Mouse (Mus musculus) liver, embryonic 14.5 days (tissue): ENCODE results near the gene Ncor1. TPM values are rescaled to one million over a fixed set of nuclear protein-coding genes. Genes with fewer than 3 reads are reported as not detected.
"Not testable (repeated sequence)": the region's sequence is repeated elsewhere in the genome, so short reads cannot be mapped to it uniquely, and the experiment has no call there.

ENCODE experiments used
- ATAC-seq: fragments of 200-750 bp; cut with Nextera tagmentation; 2 replicates; pipeline ENCODE4 v1.8.0; 2017; ENCODE audit warnings: moderate number of reproducible peaks, mild to moderate bottlenecking, moderate library complexity; ENCODE audit not compliant: insufficient read depth
- DNase-seq, 3 experiments: peaks; one replicate each; pipeline ENCODE4 v3.0.0-alpha.2; 2012 to 2013; ENCODE audit warnings: low read depth in 3 of 3, low spot score in 3 of 3
- H3K27ac ChIP-seq: fragments of 300-500 bp; sonication (generic); 2 replicates; pipeline ENCODE4 v1.5.1; 2014; ENCODE audit warnings: moderate library complexity, mild to moderate bottlenecking, control low read depth, inconsistent platforms
- H3K27me3 ChIP-seq: fragments of 300-500 bp; sonication (generic); 2 replicates; pipeline ENCODE4 v1.6.1; 2014; ENCODE audit warnings: mild to moderate bottlenecking, low read length, moderate library complexity; ENCODE audit not compliant: control insufficient read depth, insufficient read depth
- H3K36me3 ChIP-seq: fragments of 300-500 bp; sonication (generic); replicated peaks from 2 replicates; pipeline ENCODE4 v1.6.1; 2014; ENCODE audit warnings: low read depth; ENCODE audit not compliant: control insufficient read depth, insufficient read depth
- H3K4me1 ChIP-seq, 2 experiments: fragments of 200-500 bp in 1 of 2; fragments of 300-500 bp in 1 of 2; sonication (generic) in 1 of 2; replicated peaks; 2 replicates each; pipeline ENCODE4 v1.6.1; 2012 to 2014; ENCODE audit warnings: antibody characterized with exemption in 1 of 2, inconsistent platforms in 1 of 2, low read length in 1 of 2; ENCODE audit not compliant: control insufficient read depth in 2 of 2, insufficient read depth in 2 of 2
- H3K4me2 ChIP-seq: fragments of 300-500 bp; sonication (generic); 2 replicates; pipeline ENCODE4 v1.6.1; 2014; ENCODE audit warnings: low read depth, mild to moderate bottlenecking, control low read depth, moderate library complexity
- H3K4me3 ChIP-seq, 2 experiments: fragments of 200-500 bp in 1 of 2; fragments of 300-500 bp in 1 of 2; sonication (generic) in 1 of 2; 2 replicates each; pipeline ENCODE4 v1.5.1; 2012 to 2014; ENCODE audit warnings: low read depth in 2 of 2, low read length in 2 of 2, mild to moderate bottlenecking in 2 of 2, control low read depth in 1 of 2, inconsistent platforms in 1 of 2, moderate library complexity in 1 of 2; ENCODE audit not compliant: insufficient read depth in 1 of 2
- H3K9ac ChIP-seq: fragments of 300-500 bp; sonication (generic); replicated peaks from 2 replicates; pipeline ENCODE4 v1.6.1; 2014; ENCODE audit warnings: mild to moderate bottlenecking, control low read depth, moderate library complexity
- H3K9me3 ChIP-seq: fragments of 300-500 bp; sonication (generic); 2 replicates; pipeline ENCODE4 v1.6.1; 2016; ENCODE audit warnings: low read length, mixed read lengths; ENCODE audit not compliant: control insufficient read depth
- CTCF ChIP-seq: IDR thresholded peaks from 2 replicates; pipeline ENCODE4 v1.5.1; 2016; ENCODE audit warnings: antibody characterized with exemption, low read depth, control low read depth
- EP300 ChIP-seq: IDR thresholded peaks from 2 replicates; pipeline ENCODE4 v1.6.1; 2016; ENCODE audit warnings: antibody characterized with exemption, low read depth
- WGBS: fragments of 180-500 bp; shearing (Covaris S2); extraction: QIAGEN DNeasy Blood & Tissue Kit; methylation state at CpG from one replicate; pipeline ENCODE4 v1.1.7; 2014; ENCODE audit not compliant: insufficient replicate concordance; 5-methylcytosine and 5-hydroxymethylcytosine counted together
- polyA plus RNA-seq, 2 experiments: library from polyadenylated mRNA; depleted of rRNA in 1 of 2; stranded (reverse) in 1 of 2; unstranded in 1 of 2; fragments of >200 nt; fragmentation: Nextera tagmentation in 1 of 2; extraction: Ambion mirVana in 1 of 2; gene quantifications; 2 replicates each; pipeline versions ENCODE4 v1.2.1 to v1.2.3; 2012 to 2014

Ncor1 gene
- polyA plus RNA-seq, 2 experiments = 37.1 to 54.3 TPM

DNA sequence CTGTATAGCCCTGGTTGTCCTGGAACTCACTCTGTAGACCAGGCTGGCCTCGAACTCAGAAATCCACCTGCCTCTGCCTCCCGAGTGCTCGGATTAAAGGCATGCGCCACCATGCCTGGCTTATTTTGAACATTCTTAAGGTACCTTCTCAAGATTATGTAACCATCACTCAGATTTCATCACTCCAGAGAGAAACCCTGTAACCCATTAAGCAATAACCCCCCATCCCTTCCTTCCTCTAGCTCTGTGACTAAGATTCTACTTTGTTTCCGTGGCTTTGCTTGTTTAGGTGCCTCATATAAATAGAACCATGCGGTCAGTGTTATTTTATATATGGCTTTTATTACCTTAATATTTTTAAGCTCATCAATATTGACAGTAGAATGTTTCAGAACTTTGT, 12.1 kb upstream of the Ncor1 start:
- Histone ChIP-seq H3K36me3 (no peaks in the 10 kb centered on the region), H3K9me3 (no peaks in the 10 kb centered on the region), H3K27me3 (no peaks in the 10 kb centered on the region), H3K4me1 (peaks cover 16 to 28% of the 10 kb centered on the region in 2 experiments), H3K4me3 (no peak overlapping the region), H3K9ac (no peak overlapping the region), H3K4me2 (no peak overlapping the region), H3K27ac (no peak overlapping the region)
- TF ChIP-seq CTCF (no peak), EP300 (no peak)
- ATAC-seq (no peak), DNase-seq (no peak)
- WGBS = 77% methylated on average over 6 of the region's 6 CpGs

DNA sequence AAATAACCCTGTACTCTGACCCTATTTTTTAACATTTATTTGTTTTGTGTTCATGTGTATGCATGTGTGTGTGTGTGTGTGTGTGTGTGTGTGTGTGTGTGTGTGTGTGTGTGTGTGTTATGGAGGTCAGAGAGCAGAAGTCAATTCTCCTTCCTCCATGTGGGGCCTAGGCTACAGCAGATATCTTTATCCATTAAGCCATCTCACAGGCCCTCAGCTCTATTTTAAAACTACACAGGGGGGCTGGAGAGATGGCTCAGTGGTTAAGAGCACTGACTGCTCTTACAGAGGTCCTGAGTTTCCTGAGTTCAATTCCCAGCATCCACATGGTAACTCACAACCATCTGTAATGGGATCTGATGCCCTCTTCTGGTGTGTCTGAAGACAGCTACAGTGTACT, 8.9 kb upstream of the Ncor1 start:
- H3K9ac ChIP-seq, ATAC-seq, H3K36me3 ChIP-seq, H3K4me2 ChIP-seq, H3K9me3 ChIP-seq, H3K4me3 ChIP-seq, H3K27me3 ChIP-seq, DNase-seq: not testable (repeated sequence)
- peaks cover 37 to 50% of the 10 kb centered on the region in 2 experiments for H3K4me1 ChIP-seq
- H3K27ac ChIP-seq = peak overlapping the region; percentile 76

DNA sequence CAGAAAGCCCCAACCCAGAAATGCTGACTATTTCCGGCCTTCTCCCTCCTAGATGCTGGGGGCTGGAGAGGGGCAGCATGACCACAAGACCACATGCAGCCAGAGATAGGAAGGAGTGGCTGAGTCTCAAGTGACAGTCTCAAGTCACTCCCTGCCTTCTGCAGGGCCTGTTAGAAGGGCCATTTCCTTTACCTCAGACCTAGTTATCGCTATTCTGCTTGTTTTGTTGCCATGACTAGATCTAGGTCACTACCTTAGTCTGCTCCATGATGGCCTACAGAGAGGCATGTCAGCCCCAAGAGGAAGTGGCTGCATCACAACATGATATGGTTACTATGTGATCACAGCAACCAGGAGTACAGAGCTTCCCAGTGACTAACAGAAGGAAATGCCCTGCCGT, 8.2 kb upstream of the Ncor1 start:
- Histone ChIP-seq H3K4me2 (peak overlapping the region; percentile 31), H3K27ac (peak overlapping the region; percentile 76), H3K9me3 (no peaks in the 10 kb centered on the region), H3K9ac (peak overlapping the region; percentile 40), H3K4me3 (no peak overlapping the region), H3K4me1 (peaks cover 37 to 50% of the 10 kb centered on the region in 2 experiments), H3K27me3 (no peaks in the 10 kb centered on the region), H3K36me3 (no peaks in the 10 kb centered on the region)
- ATAC-seq (peak; percentile 77), DNase-seq (peak; percentile 52 to 60 (median 53))
- no peak for TF ChIP-seq CTCF
- TF ChIP-seq EP300 = 0 out of 2 replicates have a peak, but pooled peaks have one; percentile 23
- 14% methylated on average over 3 of the region's 3 CpGs for WGBS

DNA sequence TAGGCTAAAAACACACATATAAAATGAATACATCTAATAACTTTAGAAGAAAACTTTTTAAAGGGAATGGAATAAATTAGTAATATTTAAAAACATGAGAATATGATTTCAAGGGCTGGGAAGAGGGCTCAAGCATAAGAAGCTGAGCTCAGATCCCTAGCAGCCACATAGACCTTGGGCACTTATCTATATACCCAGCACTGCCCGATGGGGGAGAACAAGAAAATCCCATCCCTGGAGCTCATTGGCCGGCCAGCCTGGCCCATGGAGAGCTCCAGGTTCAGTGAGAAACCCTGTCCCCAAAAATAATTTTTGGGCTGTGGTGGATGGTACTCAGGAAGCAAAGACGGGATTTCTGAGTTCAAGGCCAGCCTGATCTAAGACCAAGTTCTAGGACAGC, 7.5 kb upstream of the Ncor1 start:
- peak overlapping the region; percentile 76 for H3K27ac ChIP-seq
- no peak overlapping the region for H3K4me3 ChIP-seq
- ATAC-seq (peak; percentile 60; the same call in 1 of the 2 replicates), DNase-seq (no peak)
- no peaks in the 10 kb centered on the region for H3K36me3 ChIP-seq
- H3K4me1 ChIP-seq = peaks cover 37 to 50% of the 10 kb centered on the region in 2 experiments
- H3K9me3 ChIP-seq = no peaks in the 10 kb centered on the region
- H3K9ac ChIP-seq = no peak overlapping the region; the same call in 1 of the 2 replicates
- TF ChIP-seq EP300 = 0 out of 2 replicates have a peak, but pooled peaks have one; percentile 17
- no peak for TF ChIP-seq CTCF
- no peaks in the 10 kb centered on the region for H3K27me3 ChIP-seq
- peak overlapping the region; percentile 51 for H3K4me2 ChIP-seq
- 15% methylated on average over 3 of the region's 3 CpGs for WGBS

DNA sequence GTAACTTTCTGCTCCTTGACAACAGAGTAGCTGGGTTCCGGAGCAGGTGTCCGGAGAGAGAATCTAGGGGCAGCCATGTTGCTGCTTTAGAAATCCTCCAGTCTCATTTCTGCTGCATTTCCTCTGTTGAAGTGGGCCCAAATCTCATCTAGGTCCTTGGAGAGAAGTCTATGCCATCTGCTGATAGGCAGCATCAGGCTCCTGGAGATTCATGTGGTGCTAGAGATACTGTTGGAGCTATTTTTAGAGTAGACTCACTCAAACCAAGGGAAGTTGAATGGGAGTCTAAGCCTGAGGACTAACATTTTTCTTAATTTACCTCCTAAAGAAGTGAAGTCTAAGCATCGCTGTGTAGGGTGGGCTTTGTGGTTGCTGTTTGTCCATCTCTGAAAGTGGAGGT, 6.4 kb upstream of the Ncor1 start:
- TF ChIP-seq CTCF (no peak), EP300 (peak; percentile 91)
- Histone ChIP-seq H3K27me3 (no peaks in the 10 kb centered on the region), H3K4me2 (peak overlapping the region; percentile 51), H3K9me3 (no peaks in the 10 kb centered on the region), H3K9ac (peak overlapping the region; percentile 39; the same call in 1 of the 2 replicates), H3K36me3 (no peaks in the 10 kb centered on the region), H3K4me3 (no peak overlapping the region), H3K27ac (peak overlapping the region; percentile 67), H3K4me1 (peaks cover 37 to 53% of the 10 kb centered on the region in 2 experiments)
- WGBS = 13% methylated on average over 3 of the region's 3 CpGs
- DNase-seq = peak; percentile 71 to 72 (median 71)
- peak; percentile 72 for ATAC-seq
